Mouse (Mus musculus) megakaryocyte, embryonic 14.5 days (primary cell): ENCODE measurements at regions not wholly inside any gene's neighbourhood (a gene's known extent, or its start where the extent isn't known, plus 50 kb on each side); places are given as distances from the start of the nearest gene placed in this dataset.

Experiments
- FLI1 ChIP-seq: IDR thresholded peaks from 2 replicates; pipeline ENCODE4 v1.6.1; 2012; ENCODE audit warnings: low read length, inconsistent platforms, mixed read lengths
- GATA1 ChIP-seq: IDR thresholded peaks from 3 replicates; pipeline ENCODE4 v1.6.1; 2012; ENCODE audit warnings: mixed read lengths, low read length, inconsistent platforms, borderline replicate concordance

DNA sequence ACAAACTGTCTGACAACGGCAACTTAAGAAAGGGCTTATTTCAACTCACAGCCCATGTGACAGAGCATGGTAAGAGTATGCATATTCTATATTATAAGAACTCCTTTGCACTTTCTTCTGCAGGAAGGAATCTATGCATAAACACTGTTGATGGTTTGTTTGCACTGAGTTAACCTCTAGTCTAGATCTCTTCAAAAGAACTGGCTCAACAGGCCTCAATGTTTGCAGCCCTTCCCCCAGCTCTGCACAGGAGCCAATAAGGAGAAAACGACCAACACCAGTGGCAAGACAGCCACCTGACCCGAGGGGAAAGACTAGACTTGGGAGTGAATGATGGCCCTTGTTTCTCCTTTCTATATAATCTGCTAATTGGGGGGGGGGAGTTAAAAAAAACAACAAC, 231.2 kb upstream of the Tsc22d2 start:
- no peak for TF ChIP-seq GATA1
- TF ChIP-seq FLI1 = no peak
